Mouse (Mus musculus): Measurements from ENCODE around the gene Olfr476. TPM values are rescaled to one million over a fixed set of nuclear protein-coding genes. Genes with fewer than 3 reads are reported as not detected.

Gene Olfr476
- total RNA-seq (2023): not detected

GRCm38 (mm10) chr7:107964503-107964902, at the start of gene Olfr476:
Gene Olfr476 (plus strand): TSS chr7:107964803.

GRCm38 (mm10) chr7:107930146-107930545, 34.5 kb upstream of the Olfr476 start, which contains the start of gene Olfr473:
Gene Olfr473 (plus strand): TSS chr7:107930446.

GRCm38 (mm10) chr7:107954343-107954742, 10.3 kb upstream of the Olfr476 start, which contains the start of gene Olfr474:
Gene Olfr474 (plus strand): TSS chr7:107954643.

GRCm38 (mm10) chr7:107986393-107986792, 21.8 kb downstream of the Olfr476 start, which contains the start of gene Olfr477:
Gene Olfr477 (plus strand): TSS chr7:107986693.

Other genes with a start within 250 kb of the Olfr476 start
- not detected for gene Cyb5r2, start 206.8 kb upstream of the Olfr476 start, total RNA-seq (2023)
- gene Ovch2, start 163.6 kb upstream of the Olfr476 start, total RNA-seq (2023): not detected
- not detected for gene Olfr467, start 152.5 kb upstream of the Olfr476 start, total RNA-seq (2023)
- gene Olfr469, start 139.3 kb upstream of the Olfr476 start, total RNA-seq (2023): not detected
- not detected for gene Olfr470, start 117.3 kb upstream of the Olfr476 start, total RNA-seq (2023)
- gene Olfr472, start 66.9 kb upstream of the Olfr476 start, total RNA-seq (2023): not detected
- gene Olfr473, start 34.4 kb upstream of the Olfr476 start, total RNA-seq (2023): not detected
- gene Olfr474, start 10.2 kb upstream of the Olfr476 start, total RNA-seq (2023): not detected
- not detected for gene Olfr477, start 21.9 kb downstream of the Olfr476 start, total RNA-seq (2023)
- not detected for gene Olfr478, start 69.2 kb downstream of the Olfr476 start, total RNA-seq (2023)
- not detected for gene Olfr479, start 85.9 kb downstream of the Olfr476 start, total RNA-seq (2023)
- not detected for gene Olfr480, start 102.5 kb downstream of the Olfr476 start, total RNA-seq (2023)
- gene Olfr481, start 115.1 kb downstream of the Olfr476 start, total RNA-seq (2023): not detected
- 1 to 10 TPM; 1.0 to 1.7 TPM for gene Olfr482, start 132.8 kb downstream of the Olfr476 start, total RNA-seq (2023)
- gene Olfr483, start 136.0 kb downstream of the Olfr476 start, total RNA-seq (2023): not detected
- gene Olfr484, start 162.6 kb downstream of the Olfr476 start, total RNA-seq (2023): not detected
- not detected for gene Olfr485, start 195.1 kb downstream of the Olfr476 start, total RNA-seq (2023)
- gene Olfr486, start 207.9 kb downstream of the Olfr476 start, total RNA-seq (2023): not detected
- gene Olfr487, start 249.8 kb downstream of the Olfr476 start, total RNA-seq (2023): not detected

Measured in neutrophil, adult 59 days (primary cell).